Mouse (Mus musculus) lung, postnatal 25 days (tissue): ENCODE results near the gene Mxra8.
A peak's percentile ranks its signal among the peaks of the same experiment; 100 is the strongest.

ENCODE experiments used
- DNase-seq: peaks from one replicate; pipeline ENCODE4 v3.0.0; 2022; ENCODE audit warnings: low spot score

The Mxra8 gene

DNA sequence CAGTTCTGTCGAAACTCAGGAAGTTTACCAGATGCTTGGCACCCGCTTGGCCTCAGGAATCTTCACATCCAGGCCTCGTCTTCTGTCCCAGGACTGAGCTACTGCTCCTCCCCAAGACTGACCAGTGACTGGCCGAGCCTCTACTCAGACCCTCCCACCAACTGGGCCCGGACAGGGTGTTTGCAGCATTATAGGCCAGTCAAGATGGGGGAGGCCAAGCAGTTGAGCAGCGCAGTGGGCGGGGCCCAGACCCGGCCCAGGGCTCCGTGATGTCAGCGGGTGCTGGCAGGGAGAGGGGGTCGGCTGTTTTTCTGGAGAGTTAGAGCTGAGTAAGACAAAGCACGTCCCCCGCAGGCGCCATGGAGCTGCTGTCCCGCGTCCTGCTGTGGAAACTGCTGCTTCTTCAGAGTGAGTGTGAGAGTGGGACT lies at the start of gene Mxra8:
Mxra8 (plus strand) TSS at position 198 of the 428 bp plus-strand sequence.
- peak; percentile 93 for DNase-seq

- no peak for DNase-seq
Measured at GRCm38 (mm10) chr4:155790021-155790489, 49.4 kb upstream of the Mxra8 start, which contains the start of gene Ankrd65. Gene Ankrd65, plus strand, starts transcription at chr4:155790439.

DNA sequence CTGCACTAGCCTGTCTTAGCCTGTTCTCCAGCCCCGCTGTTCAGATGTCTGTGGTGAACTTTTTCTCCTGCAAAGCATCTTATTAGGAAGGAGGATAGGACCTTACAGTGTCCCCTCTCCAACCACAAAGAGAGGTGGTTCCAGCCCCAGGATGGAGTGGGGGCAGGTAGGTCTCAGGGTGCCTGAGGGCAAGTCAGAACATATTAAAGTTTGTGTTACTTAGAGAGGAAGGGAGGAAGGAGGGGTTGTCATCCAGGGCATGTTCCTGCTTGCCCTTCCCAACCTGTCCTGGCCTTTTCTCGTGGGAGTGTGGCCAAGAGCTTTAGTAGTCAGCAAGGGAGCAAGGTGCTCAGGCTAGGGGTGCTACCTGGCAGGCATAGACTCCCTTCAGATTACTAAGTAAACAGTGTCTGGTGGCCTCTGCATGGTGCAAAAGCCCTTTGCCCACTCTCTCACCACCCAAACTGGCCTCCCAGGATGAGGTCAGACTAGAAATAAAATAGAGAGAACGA lies 48.8 kb upstream of the Mxra8 start:
- no peak for DNase-seq

- DNase-seq: no peak
Measured at GRCm38 (mm10) chr4:155791240-155791933, 48.1 kb upstream of the Mxra8 start.

DNA sequence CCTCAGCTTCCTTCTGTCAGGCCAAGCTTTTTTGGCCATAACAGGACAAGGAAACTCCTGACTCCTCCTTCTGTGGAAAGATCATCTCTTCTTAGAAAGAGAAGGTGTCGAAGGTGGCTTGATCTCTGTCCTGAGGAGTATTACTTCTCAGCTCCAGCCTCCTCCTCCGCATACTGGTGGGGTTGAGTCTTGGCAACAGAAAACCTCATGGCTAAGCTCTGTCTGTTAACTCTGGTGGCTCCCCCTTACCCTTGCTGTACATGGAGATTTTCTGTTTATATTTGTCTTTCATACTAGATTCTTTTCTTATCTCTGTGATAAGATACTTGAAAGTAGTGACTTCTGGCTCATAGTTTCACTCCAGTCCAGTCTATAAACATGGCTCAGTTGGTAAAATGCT lies 45.8 kb upstream of the Mxra8 start:
- DNase-seq: no peak

DNA sequence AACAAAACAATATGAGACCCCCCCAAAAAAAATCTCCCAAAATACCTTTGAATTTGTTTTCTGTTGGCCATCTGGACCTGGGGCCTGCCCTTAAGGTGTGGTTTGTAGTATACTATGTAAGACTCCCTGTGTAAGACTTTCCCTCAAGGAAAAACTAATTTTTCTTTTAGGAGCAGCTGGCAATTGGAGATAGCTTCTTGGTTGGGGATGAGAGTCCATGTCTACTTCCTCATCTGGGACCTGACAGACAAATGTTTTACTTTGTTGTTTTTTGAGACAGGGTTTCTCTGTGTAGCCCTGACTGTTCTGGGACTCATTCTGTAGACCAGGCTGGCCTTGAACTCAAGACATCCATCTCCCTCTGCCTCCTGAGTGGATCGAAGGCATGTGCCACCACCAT lies 37.4 kb upstream of the Mxra8 start:
- DNase-seq: no peak

DNA sequence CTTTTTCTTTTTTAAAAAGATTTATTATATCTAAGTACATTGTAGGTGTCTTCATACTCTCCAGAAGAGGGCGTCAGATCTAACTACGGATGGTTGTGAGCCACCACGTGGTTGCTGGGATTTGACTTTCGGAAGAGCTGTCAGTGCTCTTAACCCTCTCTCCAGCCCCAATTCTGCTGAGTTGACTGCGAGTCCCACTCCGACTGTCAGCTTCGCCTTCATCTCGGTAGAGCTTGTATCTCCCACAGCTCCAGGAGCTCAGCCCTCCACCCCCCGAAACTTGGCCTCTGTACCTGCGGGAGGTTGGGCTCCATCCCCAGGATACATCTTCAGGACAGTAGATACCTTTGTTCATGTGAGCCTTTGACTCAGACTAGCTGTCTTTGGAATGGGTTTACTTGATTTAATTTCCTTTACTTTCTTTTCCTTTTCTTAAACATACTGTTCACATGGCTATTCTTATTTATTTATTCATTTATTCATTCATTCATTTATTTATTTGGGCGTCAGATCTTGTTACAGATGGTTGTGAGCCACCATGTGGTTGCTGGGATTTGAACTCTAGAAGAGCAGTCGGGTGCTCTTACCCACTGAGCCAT lies 36.6 kb upstream of the Mxra8 start, which contains the start of gene Mrpl20:
Mrpl20 (plus strand) TSS at position 138 of the 599 bp plus-strand sequence.
- no peak for DNase-seq

DNA sequence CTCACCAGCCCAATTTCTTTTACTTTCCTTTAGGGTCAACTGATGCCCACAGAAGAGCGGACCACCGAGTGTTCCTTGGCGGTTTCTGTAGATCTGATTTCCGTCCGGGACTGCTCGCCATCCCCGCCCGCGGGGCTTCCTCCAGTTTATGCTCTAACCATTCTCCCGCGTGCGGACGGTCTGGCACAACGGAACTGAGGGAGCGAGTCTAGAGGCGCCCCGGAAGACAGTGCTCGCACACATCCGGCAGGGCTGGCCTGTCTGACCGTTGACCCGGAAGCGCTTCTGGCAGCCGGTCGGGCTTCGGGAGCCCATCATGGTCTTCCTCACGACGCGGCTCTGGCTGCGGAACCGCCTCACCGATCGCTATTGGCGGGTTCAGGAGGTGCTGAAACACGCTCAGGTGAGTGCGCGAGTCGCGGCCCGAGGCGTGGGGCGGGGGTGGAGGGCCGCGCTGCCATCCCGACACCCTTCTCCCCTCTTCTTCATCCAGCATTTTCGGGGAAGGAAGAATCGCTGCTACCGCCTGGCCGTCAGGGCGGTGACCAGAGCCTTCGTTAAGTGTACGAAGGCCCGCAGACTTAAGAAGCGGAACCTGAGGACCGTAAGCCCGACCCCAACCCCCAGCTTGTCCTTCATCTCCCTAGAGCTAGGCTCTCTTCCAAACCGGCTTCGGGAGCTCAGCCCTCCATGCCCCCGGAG lies 36.0 kb upstream of the Mxra8 start:
- DNase-seq: peak; percentile 96

GRCm38 (mm10) chr4:155807841-155808240 lies 31.6 kb upstream of the Mxra8 start:
- no peak for DNase-seq

GRCm38 (mm10) chr4:155811929-155812664 lies 27.4 kb upstream of the Mxra8 start, which contains the start of gene Ccnl2:
Gene Ccnl2, plus strand, starts transcription at chr4:155812489.
- DNase-seq: peak; percentile 94

- no peak for DNase-seq
Measured at GRCm38 (mm10) chr4:155812665-155813181, 26.8 kb upstream of the Mxra8 start.

DNA sequence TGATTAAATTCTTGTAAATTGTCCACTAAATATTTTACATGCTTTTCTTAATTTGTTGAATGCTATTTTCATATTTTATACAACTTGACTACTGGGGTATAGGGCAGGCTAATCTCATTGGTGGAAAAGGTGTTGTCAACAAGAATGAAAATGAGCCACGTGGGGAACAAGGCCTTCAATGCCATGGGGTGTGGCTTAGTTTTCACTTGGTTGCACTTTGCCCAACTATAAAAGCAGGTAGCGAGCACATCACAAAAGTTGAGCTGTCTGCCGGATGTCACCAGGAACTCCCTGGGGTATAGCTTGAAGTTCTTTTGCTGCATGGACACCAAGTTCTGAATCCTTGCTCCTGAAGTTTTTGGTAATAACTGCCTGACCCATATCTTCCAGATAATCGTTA lies 21.9 kb upstream of the Mxra8 start:
- DNase-seq: no peak

DNA sequence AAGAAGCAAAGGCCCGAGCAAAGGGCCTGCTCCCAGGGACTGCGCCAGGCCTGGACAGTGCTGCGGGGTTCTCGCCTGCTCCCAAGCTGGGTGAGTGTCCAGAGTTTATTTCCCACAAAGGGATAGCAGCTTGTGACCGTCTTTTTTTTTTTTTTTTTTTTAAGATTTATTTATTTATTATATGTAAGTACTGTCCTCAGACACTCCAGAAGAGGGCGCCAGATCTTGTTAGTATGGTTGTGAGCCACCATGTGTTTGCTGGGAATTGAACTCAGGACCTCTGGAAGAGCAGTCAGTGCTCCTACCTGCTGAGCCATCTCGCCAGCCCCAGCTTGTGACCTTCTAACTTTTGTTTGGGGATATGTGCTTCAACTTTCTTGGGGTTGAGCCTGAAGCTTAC lies 18.5 kb upstream of the Mxra8 start:
- DNase-seq: no peak

DNA sequence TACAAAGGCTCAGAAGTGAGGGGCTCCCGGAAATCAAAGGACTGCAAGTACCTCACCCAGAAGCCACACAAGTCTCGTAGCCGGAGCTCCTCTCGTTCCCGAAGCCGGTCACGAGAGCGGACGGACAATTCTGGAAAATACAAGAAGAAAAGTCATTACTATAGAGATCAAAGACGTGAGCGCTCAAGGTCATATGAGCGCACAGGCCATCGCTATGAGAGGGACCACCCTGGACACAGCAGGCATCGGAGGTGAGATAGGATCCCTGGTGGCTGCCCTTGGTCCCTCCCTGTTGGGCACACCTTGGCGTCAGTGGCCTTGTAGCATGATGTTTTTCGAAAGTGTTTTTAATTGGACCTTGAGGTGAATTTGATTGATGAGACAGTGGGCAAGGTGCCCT lies 16.0 kb upstream of the Mxra8 start:
- DNase-seq: no peak

- no peak for DNase-seq
Measured at GRCm38 (mm10) chr4:155829866-155830265, 9.6 kb upstream of the Mxra8 start.

- DNase-seq: no peak
Measured at GRCm38 (mm10) chr4:155830596-155830995, 8.9 kb upstream of the Mxra8 start.

DNA sequence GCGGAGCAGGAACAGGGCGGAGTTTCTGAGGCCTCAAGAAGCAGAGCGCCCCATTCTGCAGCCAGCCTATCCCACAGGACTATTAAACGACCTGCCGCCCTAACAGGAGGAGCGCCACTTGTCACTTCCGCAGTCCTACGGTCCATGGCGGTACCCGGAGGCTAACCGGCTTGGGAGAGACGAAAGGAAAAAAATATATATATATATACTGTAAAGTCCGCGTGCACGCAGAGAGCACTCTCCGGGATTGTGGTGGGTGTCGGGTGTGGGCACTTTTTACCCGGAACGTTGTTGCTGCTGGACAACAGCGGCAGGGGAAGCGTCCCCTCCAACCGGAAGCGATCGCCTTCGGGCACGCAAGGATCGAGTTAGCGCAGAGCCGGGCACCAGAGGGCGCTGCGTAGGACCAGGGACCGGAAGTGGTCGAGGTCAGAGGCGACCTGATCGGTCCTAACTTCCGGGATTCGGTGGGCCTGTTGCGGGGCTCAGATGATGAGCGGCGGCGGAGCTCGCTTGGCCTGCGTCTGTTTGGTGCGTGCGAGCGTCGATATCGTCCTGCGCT lies 8.2 kb upstream of the Mxra8 start, which contains the start of gene Aurkaip1:
Aurkaip1 (plus strand) TSS at position 68 of the 562 bp plus-strand sequence.
- DNase-seq: peak; percentile 96

DNA sequence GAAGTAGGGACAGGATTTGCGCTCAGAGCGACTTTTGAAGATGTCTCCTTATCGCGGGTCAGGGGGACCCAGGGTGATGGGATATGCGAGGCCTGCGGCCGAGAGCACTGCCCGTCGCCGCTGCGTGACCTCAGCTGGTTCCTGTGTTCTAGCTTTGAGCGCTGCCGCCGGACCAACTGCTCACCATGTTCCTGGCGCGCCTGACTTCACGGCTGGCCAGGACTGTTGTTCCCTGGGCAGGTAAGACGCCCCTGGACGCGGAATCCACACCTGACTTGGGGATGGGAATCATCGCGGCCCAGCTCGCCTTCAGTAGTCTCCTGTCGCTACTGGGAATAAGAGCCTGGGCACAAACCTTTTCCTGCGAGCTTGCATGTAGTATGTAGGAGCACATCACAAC lies 7.6 kb upstream of the Mxra8 start:
- DNase-seq: no peak

- no peak for DNase-seq
Measured at GRCm38 (mm10) chr4:155832321-155832720, 7.2 kb upstream of the Mxra8 start.

DNA sequence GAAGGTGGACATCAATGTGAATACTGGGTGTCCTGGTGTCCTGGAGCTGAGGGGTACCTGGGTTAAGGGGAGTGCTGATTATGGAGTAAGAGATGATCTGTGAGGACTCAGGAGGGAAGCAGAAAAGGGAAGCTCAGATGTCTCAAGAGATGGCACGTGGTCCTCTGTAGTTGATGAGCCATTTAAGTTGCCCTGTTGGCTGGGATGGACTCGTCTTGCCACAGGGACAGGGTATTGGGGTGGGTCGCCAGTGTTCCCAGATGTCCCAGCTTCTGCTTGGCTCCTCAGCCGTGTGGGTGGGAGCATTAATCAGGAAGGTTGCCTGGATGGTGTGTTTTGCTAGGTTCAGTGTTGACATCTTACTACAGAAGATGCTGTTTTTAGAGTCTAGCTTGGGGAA lies 6.2 kb upstream of the Mxra8 start:
- no peak for DNase-seq

GRCm38 (mm10) chr4:155833836-155834235 lies 5.6 kb upstream of the Mxra8 start:
- DNase-seq: peak; percentile 86
